Mouse (Mus musculus): ENCODE results near the gene Pstpip1. TPM values are rescaled to one million over a fixed set of nuclear protein-coding genes. Genes with fewer than 3 reads are reported as not detected.
A peak's percentile ranks its signal among the peaks of the same experiment; 100 is the strongest.

Pstpip1 gene
- polyA plus RNA-seq, 1 experiment from 2014 or later = 1.8 TPM

DNA sequence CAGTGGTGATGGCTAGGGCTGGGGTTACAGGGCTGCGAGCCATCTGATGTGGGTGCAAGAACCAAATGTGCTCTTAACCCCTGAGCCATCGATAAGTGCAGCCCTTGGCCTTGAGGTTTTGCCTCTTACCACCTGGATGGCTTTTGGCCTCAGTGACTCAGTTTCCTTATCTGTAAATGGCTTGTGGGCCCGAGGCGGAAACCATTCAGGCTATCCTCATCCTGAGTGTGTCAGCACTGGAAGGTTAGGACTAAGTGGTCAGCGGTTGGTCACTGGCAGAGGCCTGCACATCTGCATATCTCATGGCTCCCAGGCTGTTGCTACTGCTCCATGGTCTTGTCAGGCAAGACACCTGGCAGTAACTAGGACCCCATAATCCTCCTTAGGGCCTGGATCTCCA lies 28.3 kb downstream of the Pstpip1 start:
- no peaks in the 10 kb centered on the region for H3K27me3 ChIP-seq (replicated peaks; ENCODE audit: control insufficient read depth, insufficient read depth, low read length)
- H3K9ac ChIP-seq (ENCODE audit: low read depth, low read length) = no peak overlapping the region
- no peak overlapping the region for H3K4me2 ChIP-seq
- no peak for DNase-seq (ENCODE audit: low spot score)
- H3K4me3 ChIP-seq (ENCODE audit: low read depth, low read length) = no peak overlapping the region
- no peak overlapping the region for H3K27ac ChIP-seq (ENCODE audit: low read depth, low read length)
- H3K4me1 ChIP-seq (replicated peaks; ENCODE audit: control insufficient read depth, insufficient read depth, low read length) = no peaks in the 10 kb centered on the region
- ATAC-seq (replicated peaks; ENCODE audit: low FRiP score) = no peak
- no peaks in the 10 kb centered on the region for H3K9me3 ChIP-seq (ENCODE audit: control insufficient read depth, low read length)
- 69% methylated on average over 5 of the region's 5 CpGs for WGBS
- no peaks in the 10 kb centered on the region for H3K36me3 ChIP-seq (ENCODE audit: control insufficient read depth, insufficient read depth, low read length)

DNA sequence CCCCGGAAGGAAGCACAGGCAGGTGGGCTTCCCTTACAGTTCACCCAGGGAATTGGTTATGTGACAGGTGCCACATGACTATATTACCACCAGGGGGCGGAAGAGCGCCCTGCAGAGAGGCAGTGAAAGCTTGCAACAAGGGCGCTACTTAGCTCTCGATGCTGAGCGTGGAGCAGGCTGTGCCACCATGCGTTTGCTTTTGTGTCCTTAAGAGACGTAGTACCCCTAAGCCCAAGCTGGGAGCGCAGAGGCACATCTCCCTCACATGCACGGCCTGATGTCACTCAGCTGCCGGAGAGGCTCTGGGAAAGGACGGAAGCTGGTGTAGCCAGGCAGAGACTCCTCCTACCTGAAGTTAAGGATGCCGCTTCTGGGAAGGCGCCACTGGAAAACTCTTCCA lies 28.8 kb downstream of the Pstpip1 start:
- 17% methylated on average over 14 of the region's 14 CpGs for WGBS
- ATAC-seq (replicated peaks; ENCODE audit: low FRiP score) = peak; percentile 32; the same call in 1 of the 2 replicates
- H3K9ac ChIP-seq (ENCODE audit: low read depth, low read length) = peak overlapping the region; percentile 30; the same call in 1 of the 2 replicates

DNA sequence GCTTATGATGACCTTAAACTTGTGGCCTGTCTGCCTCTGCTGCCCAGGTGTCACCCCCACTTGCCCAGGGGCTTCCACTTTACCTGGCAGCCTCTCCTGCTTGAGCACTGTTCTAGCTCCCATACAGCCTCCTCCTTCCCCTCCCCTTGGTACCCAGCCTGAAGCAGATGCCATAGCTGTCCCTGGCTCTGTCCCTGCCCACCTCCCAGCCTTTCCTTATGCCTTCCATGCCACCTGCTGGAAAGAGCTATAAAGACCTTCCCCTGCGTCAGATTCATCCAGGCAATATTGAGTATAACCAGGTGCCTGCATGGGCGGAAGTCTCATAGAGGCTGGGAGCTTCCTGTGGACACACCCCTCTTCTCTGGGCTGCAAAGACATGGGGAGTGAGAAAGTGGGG lies 29.9 kb downstream of the Pstpip1 start:
- no peak overlapping the region for H3K4me2 ChIP-seq
- H3K36me3 ChIP-seq (ENCODE audit: control insufficient read depth, insufficient read depth, low read length) = no peaks in the 10 kb centered on the region
- 74% methylated on average over 2 of the region's 2 CpGs for WGBS
- no peak overlapping the region for H3K9ac ChIP-seq (ENCODE audit: low read depth, low read length)
- H3K27ac ChIP-seq (ENCODE audit: low read depth, low read length) = no peak overlapping the region
- H3K9me3 ChIP-seq (ENCODE audit: control insufficient read depth, low read length) = no peaks in the 10 kb centered on the region
- no peak for ATAC-seq (replicated peaks; ENCODE audit: low FRiP score)
- no peaks in the 10 kb centered on the region for H3K27me3 ChIP-seq (replicated peaks; ENCODE audit: control insufficient read depth, insufficient read depth, low read length)
- no peaks in the 10 kb centered on the region for H3K4me1 ChIP-seq (replicated peaks; ENCODE audit: control insufficient read depth, insufficient read depth, low read length)
- DNase-seq (ENCODE audit: low spot score) = no peak
- H3K4me3 ChIP-seq (ENCODE audit: low read depth, low read length) = no peak overlapping the region

More for the DNA sequence above, 28.8 kb downstream of the Pstpip1 start:
- Histone ChIP-seq H3K36me3 (ENCODE audit: control insufficient read depth, insufficient read depth, low read length) (no peaks in the 10 kb centered on the region), H3K4me1 (replicated peaks; ENCODE audit: control insufficient read depth, insufficient read depth, low read length) (no peaks in the 10 kb centered on the region), H3K27me3 (replicated peaks; ENCODE audit: control insufficient read depth, insufficient read depth, low read length) (no peaks in the 10 kb centered on the region), H3K27ac (ENCODE audit: low read depth, low read length) (no peak overlapping the region), H3K9me3 (ENCODE audit: control insufficient read depth, low read length) (no peaks in the 10 kb centered on the region), H3K4me3 (ENCODE audit: low read depth, low read length) (peak overlapping the region; percentile 39), H3K4me2 (peak overlapping the region; percentile 73)
- peak; percentile 79 for DNase-seq (ENCODE audit: low spot score)

DNA sequence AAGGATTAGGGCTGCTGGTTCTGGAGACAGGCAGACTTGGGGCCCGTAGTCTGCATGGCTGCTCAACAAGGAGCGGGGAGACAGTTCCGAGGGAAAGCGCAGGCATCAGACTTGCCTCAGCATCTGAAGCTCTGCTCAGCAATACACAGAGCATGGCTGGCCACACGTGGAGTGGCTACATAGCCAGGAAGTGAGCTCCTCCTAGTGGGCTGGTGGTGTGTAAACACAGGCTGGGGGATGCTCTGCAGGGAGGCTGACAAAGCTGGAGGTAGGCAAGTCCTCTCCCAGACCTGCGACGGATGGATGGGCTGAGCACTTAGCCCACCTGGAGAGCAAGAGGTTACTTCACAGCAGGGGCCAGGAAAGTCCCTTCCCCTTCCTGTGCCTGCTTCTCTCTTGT lies 31.3 kb downstream of the Pstpip1 start:
- H3K9me3 ChIP-seq (ENCODE audit: control insufficient read depth, low read length) = no peaks in the 10 kb centered on the region
- no peaks in the 10 kb centered on the region for H3K27me3 ChIP-seq (replicated peaks; ENCODE audit: control insufficient read depth, insufficient read depth, low read length)
- ATAC-seq (replicated peaks; ENCODE audit: low FRiP score) (no peak), DNase-seq (ENCODE audit: low spot score) (no peak)
- WGBS = 49% methylated on average over 7 of the region's 7 CpGs
- H3K27ac ChIP-seq (ENCODE audit: low read depth, low read length) = no peak overlapping the region
- no peak overlapping the region for H3K4me3 ChIP-seq (ENCODE audit: low read depth, low read length)
- H3K36me3 ChIP-seq (ENCODE audit: control insufficient read depth, insufficient read depth, low read length) = no peaks in the 10 kb centered on the region
- H3K4me2 ChIP-seq = no peak overlapping the region
- H3K4me1 ChIP-seq (replicated peaks; ENCODE audit: control insufficient read depth, insufficient read depth, low read length) = no peaks in the 10 kb centered on the region
- H3K9ac ChIP-seq (ENCODE audit: low read depth, low read length) = no peak overlapping the region

DNA sequence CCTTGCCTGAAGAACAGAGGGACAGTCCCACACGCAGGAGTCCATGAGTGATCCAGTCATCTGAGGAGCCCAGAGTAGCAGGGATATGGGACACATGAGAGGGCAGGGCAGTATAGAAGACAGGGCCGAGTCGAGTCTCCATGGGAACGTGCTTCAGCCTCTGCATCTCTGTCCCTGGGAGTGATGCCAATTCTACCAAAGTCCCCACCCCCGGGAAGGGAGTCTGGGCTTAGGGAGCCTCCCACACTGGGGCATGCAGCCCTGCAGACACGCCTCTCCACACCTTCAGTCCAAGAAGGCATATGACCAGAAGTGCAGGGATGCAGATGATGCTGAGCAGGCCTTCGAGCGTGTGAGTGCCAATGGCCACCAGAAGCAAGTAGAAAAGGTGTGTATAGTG lies 33.2 kb downstream of the Pstpip1 start:
- Histone ChIP-seq H3K4me2 (no peak overlapping the region), H3K36me3 (ENCODE audit: control insufficient read depth, insufficient read depth, low read length) (peaks cover under 1% of the 10 kb centered on the region; the same call in 1 of the 2 replicates), H3K4me3 (ENCODE audit: low read depth, low read length) (no peak overlapping the region), H3K27me3 (replicated peaks; ENCODE audit: control insufficient read depth, insufficient read depth, low read length) (no peaks in the 10 kb centered on the region), H3K27ac (ENCODE audit: low read depth, low read length) (no peak overlapping the region), H3K9ac (ENCODE audit: low read depth, low read length) (no peak overlapping the region), H3K9me3 (ENCODE audit: control insufficient read depth, low read length) (no peaks in the 10 kb centered on the region), H3K4me1 (replicated peaks; ENCODE audit: control insufficient read depth, insufficient read depth, low read length) (no peaks in the 10 kb centered on the region)
- ATAC-seq (replicated peaks; ENCODE audit: low FRiP score) = no peak
- WGBS = 78% methylated on average over 8 of the region's 8 CpGs
- no peak for DNase-seq (ENCODE audit: low spot score)

DNA sequence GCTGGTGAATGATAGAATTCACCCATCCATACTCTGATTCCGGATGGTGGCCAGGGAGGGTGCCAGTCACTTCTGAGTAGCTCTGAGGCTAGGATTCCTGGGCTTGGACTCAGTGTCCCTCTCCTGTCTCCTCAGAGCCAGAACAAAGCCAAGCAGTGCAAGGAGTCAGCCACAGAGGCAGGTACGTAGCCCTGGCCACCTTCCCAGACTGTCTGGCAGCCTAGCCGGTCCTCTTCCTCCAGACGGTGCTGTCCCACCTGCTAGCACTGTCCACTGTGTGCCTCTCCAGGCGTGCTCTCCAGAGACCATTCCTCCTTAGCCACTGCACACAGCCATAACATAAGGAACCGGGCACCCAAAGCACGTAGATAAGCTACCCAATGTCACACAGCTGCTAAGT lies 33.9 kb downstream of the Pstpip1 start:
- Histone ChIP-seq H3K4me1 (replicated peaks; ENCODE audit: control insufficient read depth, insufficient read depth, low read length) (no peaks in the 10 kb centered on the region), H3K9ac (ENCODE audit: low read depth, low read length) (no peak overlapping the region), H3K9me3 (ENCODE audit: control insufficient read depth, low read length) (no peaks in the 10 kb centered on the region), H3K36me3 (ENCODE audit: control insufficient read depth, insufficient read depth, low read length) (peaks cover 6% of the 10 kb centered on the region; the same call in 1 of the 2 replicates), H3K27me3 (replicated peaks; ENCODE audit: control insufficient read depth, insufficient read depth, low read length) (no peaks in the 10 kb centered on the region), H3K27ac (ENCODE audit: low read depth, low read length) (no peak overlapping the region), H3K4me2 (no peak overlapping the region), H3K4me3 (ENCODE audit: low read depth, low read length) (no peak overlapping the region)
- WGBS = 77% methylated on average over 7 of the region's 7 CpGs
- DNase-seq (ENCODE audit: low spot score) (no peak), ATAC-seq (replicated peaks; ENCODE audit: low FRiP score) (no peak)

DNA sequence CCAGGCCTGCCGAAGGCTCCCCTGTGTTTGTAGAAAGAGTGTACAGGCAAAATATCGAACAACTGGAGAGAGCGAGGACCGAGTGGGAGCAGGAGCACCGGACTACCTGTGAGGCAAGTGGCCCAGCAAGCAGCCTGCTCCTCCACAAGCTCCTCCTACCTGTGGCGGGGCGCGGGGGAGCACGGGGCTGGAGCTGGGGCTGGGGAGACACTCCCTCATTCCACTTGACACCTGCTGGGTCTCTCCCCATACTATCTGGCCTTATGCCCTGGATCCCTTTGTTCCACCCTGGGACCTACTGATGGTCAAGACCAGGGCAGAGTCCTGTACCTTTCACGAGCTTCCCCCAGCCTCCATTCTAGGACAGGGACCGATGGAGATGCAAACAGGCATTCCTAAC lies 34.8 kb downstream of the Pstpip1 start:
- Histone ChIP-seq H3K36me3 (ENCODE audit: control insufficient read depth, insufficient read depth, low read length) (peaks cover 6% of the 10 kb centered on the region; the same call in 1 of the 2 replicates), H3K4me2 (no peak overlapping the region), H3K4me1 (replicated peaks; ENCODE audit: control insufficient read depth, insufficient read depth, low read length) (no peaks in the 10 kb centered on the region), H3K4me3 (ENCODE audit: low read depth, low read length) (no peak overlapping the region), H3K27me3 (replicated peaks; ENCODE audit: control insufficient read depth, insufficient read depth, low read length) (no peaks in the 10 kb centered on the region), H3K9ac (ENCODE audit: low read depth, low read length) (no peak overlapping the region), H3K9me3 (ENCODE audit: control insufficient read depth, low read length) (no peaks in the 10 kb centered on the region), H3K27ac (ENCODE audit: low read depth, low read length) (no peak overlapping the region)
- DNase-seq (ENCODE audit: low spot score) (no peak), ATAC-seq (replicated peaks; ENCODE audit: low FRiP score) (no peak)
- 44% methylated on average over 11 of the region's 11 CpGs for WGBS

DNA sequence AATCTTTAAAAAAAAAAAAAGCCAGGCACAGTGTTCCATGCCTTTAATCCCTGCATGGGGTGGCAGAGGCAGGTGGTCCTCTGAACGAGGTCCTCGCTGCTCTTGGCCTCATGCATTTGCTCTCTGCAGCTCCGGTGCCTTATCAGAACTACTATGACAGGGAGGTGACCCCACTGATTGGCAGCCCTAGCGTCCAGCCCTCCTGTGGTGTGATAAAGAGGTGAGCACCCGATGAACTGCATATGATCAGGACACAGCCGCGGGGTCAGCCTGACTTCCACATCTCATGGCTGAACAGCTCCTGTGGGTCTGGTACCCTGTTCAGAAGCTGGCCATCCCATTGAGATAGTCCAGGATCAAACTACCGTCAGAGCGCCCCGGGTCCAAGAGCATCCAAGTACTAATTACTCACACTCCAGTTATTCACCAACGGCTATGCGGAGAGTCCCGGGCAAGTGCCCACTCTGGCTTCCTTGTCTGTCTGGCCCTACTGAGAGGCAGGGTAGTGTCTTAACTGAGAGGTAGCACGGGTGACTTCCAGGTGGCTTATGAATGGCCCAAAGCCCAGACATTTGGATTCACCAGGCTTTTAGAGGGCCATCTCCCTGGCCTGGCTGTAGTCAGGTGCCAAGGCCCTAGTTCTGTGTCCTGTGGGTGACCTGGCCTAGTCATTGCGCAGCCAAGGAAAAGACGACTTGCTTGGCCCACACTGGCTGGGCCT lies 36.9 kb downstream of the Pstpip1 start:
- no peaks in the 10 kb centered on the region for H3K4me1 ChIP-seq (replicated peaks; ENCODE audit: control insufficient read depth, insufficient read depth, low read length)
- H3K36me3 ChIP-seq (ENCODE audit: control insufficient read depth, insufficient read depth, low read length) = peaks cover 6% of the 10 kb centered on the region; the same call in 1 of the 2 replicates
- no peak overlapping the region for H3K9ac ChIP-seq (ENCODE audit: low read depth, low read length)
- H3K4me3 ChIP-seq (ENCODE audit: low read depth, low read length) = no peak overlapping the region
- no peaks in the 10 kb centered on the region for H3K27me3 ChIP-seq (replicated peaks; ENCODE audit: control insufficient read depth, insufficient read depth, low read length)
- no peaks in the 10 kb centered on the region for H3K9me3 ChIP-seq (ENCODE audit: control insufficient read depth, low read length)
- no peak overlapping the region for H3K27ac ChIP-seq (ENCODE audit: low read depth, low read length)
- 71% methylated on average over 16 of the region's 16 CpGs for WGBS
- DNase-seq (ENCODE audit: low spot score) = no peak
- ATAC-seq (replicated peaks; ENCODE audit: low FRiP score) = no peak; the same call in 1 of the 2 replicates
- H3K4me2 ChIP-seq = no peak overlapping the region

DNA sequence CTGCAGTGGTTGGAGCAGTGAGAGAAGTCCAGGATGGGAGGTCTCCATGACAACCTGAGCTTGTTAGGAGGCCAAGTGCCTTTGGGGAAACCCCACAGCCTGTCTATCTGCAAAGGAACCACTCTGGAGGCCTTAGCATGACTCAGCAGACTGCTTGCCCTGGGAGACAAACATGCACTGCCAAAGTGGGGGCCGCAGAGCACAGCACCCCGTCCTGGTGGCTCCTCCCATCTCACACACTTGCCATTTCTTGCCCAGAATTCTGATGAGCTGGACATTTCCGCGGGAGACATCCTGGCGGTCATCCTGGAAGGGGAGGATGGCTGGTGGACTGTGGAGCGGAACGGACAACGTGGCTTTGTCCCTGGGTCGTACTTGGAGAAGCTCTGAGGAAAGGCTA lies 38.6 kb downstream of the Pstpip1 start:
- H3K4me3 ChIP-seq (ENCODE audit: low read depth, low read length) = no peak overlapping the region
- 87% methylated on average over 9 of the region's 9 CpGs for WGBS
- DNase-seq (ENCODE audit: low spot score) (no peak), ATAC-seq (replicated peaks; ENCODE audit: low FRiP score) (no peak)
- no peak overlapping the region for H3K27ac ChIP-seq (ENCODE audit: low read depth, low read length)
- H3K4me1 ChIP-seq (replicated peaks; ENCODE audit: control insufficient read depth, insufficient read depth, low read length) = no peaks in the 10 kb centered on the region; the same call in 1 of the 2 replicates
- no peak overlapping the region for H3K4me2 ChIP-seq
- peaks cover 17% of the 10 kb centered on the region; the same call in 1 of the 2 replicates for H3K36me3 ChIP-seq (ENCODE audit: control insufficient read depth, insufficient read depth, low read length)
- no peaks in the 10 kb centered on the region for H3K27me3 ChIP-seq (replicated peaks; ENCODE audit: control insufficient read depth, insufficient read depth, low read length)
- H3K9ac ChIP-seq (ENCODE audit: low read depth, low read length) = no peak overlapping the region
- no peaks in the 10 kb centered on the region for H3K9me3 ChIP-seq (ENCODE audit: control insufficient read depth, low read length)
